Mouse (Mus musculus) bone marrow, adult 2 months (tissue): ENCODE results near the gene Aldh3a2. TPM values are rescaled to one million over a fixed set of nuclear protein-coding genes. Genes with fewer than 3 reads are reported as not detected.

Source experiments
- H3K27ac ChIP-seq: fragments of 200-500 bp; 2 replicates; pipeline ENCODE4 v1.5.1; 2012; ENCODE audit warnings: low read depth, mild to moderate bottlenecking, control low read depth, inconsistent platforms, low read length; ENCODE audit not compliant: control insufficient read depth, poor library complexity, insufficient read depth
- H3K4me1 ChIP-seq: fragments of 200-500 bp; 2 replicates; pipeline ENCODE4 v1.6.1; 2011; ENCODE audit warnings: low read length; ENCODE audit not compliant: control insufficient read depth, insufficient read depth
- H3K4me3 ChIP-seq: fragments of 200-500 bp; replicated peaks from 2 replicates; pipeline ENCODE3; 2011; ENCODE audit warnings: mild to moderate bottlenecking, low read depth, low read length, control low read depth; ENCODE audit not compliant: control insufficient read depth
- CTCF ChIP-seq: fragments of 200-500 bp; IDR thresholded peaks from 2 replicates; pipeline ENCODE4 v1.5.1; 2011; ENCODE audit warnings: low read length, control low read depth; ENCODE audit not compliant: control insufficient read depth, insufficient read depth
- POLR2A ChIP-seq: fragments of 200-500 bp; IDR thresholded peaks from 2 replicates; pipeline ENCODE4 v1.6.1; 2011; ENCODE audit warnings: low read depth, mild to moderate bottlenecking, control low read depth, low read length, borderline replicate concordance; ENCODE audit not compliant: control insufficient read depth
- WGBS: fragments of 180-500 bp; shearing (Covaris S2); methylation state at CpG from one replicate; pipeline ENCODE4 v1.1.7; 2018; 5-methylcytosine and 5-hydroxymethylcytosine counted together
- polyA plus RNA-seq: library from polyadenylated mRNA; stranded (reverse); fragments of >200 nt; gene quantifications from 2 replicates; pipeline ENCODE4 v1.2.4, GENCODE M21; 2011; ENCODE audit warnings: low replicate concordance; ENCODE audit not compliant: missing spikeins, insufficient read depth, insufficient read length

The Aldh3a2 gene
- polyA plus RNA-seq, 1 experiment: 18.9 TPM

- Histone ChIP-seq H3K4me3 (no peak overlapping the region), H3K27ac (no peak overlapping the region), H3K4me1 (no peaks in the 10 kb centered on the region)
- 59% methylated on average over 8 of the region's 8 CpGs for WGBS
- no peak for TF ChIP-seq POLR2A
Observed at GRCm38 (mm10) chr11:61278445-61279077, 11.3 kb upstream of the Aldh3a2 start.

- H3K4me3 ChIP-seq: no peak overlapping the region
- H3K27ac ChIP-seq: no peak overlapping the region
- WGBS: 70% methylated on average over 2 of the region's 2 CpGs
- no peak for TF ChIP-seq POLR2A
- TF ChIP-seq CTCF: no peak
- H3K4me1 ChIP-seq: no peaks in the 10 kb centered on the region
Observed at GRCm38 (mm10) chr11:61277937-61278336, 10.7 kb upstream of the Aldh3a2 start.

DNA sequence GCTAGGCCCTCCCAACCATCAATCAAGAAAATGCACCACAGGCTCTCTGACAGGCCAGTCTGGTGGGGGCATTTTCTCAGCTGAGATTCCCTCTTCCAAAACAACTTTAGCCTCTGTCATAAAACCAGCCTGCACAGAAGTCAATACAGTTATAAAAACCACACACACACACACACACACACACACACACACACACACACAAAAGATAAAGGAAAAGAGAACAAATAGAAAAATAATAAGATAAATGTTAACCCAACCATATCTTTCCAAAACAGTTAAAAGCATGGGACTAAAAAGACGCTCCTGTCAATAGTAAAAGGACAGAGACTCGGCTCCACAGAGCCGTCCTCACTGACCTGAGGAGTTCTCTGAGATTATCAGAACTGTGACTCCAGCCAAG is 9.2 kb upstream of the Aldh3a2 start:
- H3K4me3 ChIP-seq: no peak overlapping the region
- TF ChIP-seq POLR2A (no peak), CTCF (no peak)
- 62% methylated on average over 3 of the region's 3 CpGs for WGBS
- no peak overlapping the region for H3K27ac ChIP-seq
- H3K4me1 ChIP-seq: no peaks in the 10 kb centered on the region

DNA sequence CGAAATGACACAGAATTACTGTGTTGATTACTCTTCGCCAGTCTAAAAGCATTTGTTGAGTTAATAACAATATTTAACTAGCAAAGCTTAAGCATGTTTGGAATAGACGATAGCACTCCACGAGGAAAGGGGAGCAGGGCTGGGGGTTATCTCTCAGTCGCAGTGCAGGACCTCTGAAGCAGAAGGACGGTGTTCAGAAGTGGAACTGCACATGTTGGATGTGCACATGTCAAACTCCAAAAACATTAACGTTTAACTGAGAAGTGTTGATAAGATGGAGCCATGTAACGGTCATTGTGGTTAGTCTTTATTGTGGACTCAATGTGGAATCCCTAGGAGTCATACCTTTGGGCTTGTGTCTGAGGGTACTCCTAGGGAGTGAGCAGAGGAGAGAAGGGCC is 7.8 kb upstream of the Aldh3a2 start:
- 69% methylated on average over 8 of the region's 8 CpGs for WGBS
- no peak for TF ChIP-seq POLR2A
- no peak for TF ChIP-seq CTCF
- Histone ChIP-seq H3K4me1 (no peaks in the 10 kb centered on the region), H3K27ac (no peak overlapping the region), H3K4me3 (no peak overlapping the region)

GRCm38 (mm10) chr11:61274421-61274820 is 7.2 kb upstream of the Aldh3a2 start:
- H3K4me1 ChIP-seq: no peaks in the 10 kb centered on the region
- H3K27ac ChIP-seq: no peak overlapping the region
- WGBS: 71% methylated on average over 1 of the region's 1 CpGs
- no peak for TF ChIP-seq CTCF
- no peak for TF ChIP-seq POLR2A
- H3K4me3 ChIP-seq: no peak overlapping the region

GRCm38 (mm10) chr11:61273928-61274327 is 6.7 kb upstream of the Aldh3a2 start:
- Histone ChIP-seq H3K27ac (no peak overlapping the region), H3K4me1 (no peaks in the 10 kb centered on the region), H3K4me3 (no peak overlapping the region)
- no peak for TF ChIP-seq POLR2A
- TF ChIP-seq CTCF: no peak
- WGBS: 93% methylated on average over 2 of the region's 2 CpGs

DNA sequence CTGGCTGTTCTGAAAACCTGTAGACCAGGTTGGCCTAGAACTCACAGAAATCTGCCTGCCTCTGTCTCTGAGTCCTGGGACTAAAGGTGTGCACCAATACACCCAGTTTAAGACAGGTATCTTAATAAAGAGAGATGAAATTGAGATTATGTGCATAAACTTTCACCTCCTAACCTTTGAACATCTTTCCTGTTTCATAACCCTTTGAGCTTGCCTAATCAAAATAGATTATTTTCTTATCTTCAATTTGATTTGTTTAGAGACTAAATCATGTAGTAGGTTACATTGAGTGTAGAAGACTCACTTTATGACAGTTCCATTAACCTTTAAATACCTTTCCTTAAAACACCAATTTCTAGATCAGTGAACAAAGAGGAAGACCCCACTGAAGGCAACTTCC is 4.3 kb upstream of the Aldh3a2 start:
- no peaks in the 10 kb centered on the region for H3K4me1 ChIP-seq
- no peak for TF ChIP-seq CTCF
- no peak for TF ChIP-seq POLR2A
- no peak overlapping the region for H3K27ac ChIP-seq
- no peak overlapping the region for H3K4me3 ChIP-seq

- H3K4me1 ChIP-seq: no peaks in the 10 kb centered on the region
- WGBS: 89% methylated on average over 5 of the region's 5 CpGs
- TF ChIP-seq POLR2A (no peak), CTCF (no peak)
- H3K4me3 ChIP-seq: no peak overlapping the region
- no peak overlapping the region for H3K27ac ChIP-seq
Observed at GRCm38 (mm10) chr11:61270406-61270805, 3.1 kb upstream of the Aldh3a2 start.

GRCm38 (mm10) chr11:61268626-61269349 is 1.5 kb upstream of the Aldh3a2 start:
- H3K27ac ChIP-seq: 0 out of 2 replicates have a peak overlapping the region, but pooled peaks have one; percentile 29
- WGBS: 68% methylated on average over 6 of the region's 6 CpGs

More at GRCm38 (mm10) chr11:61268626-61269349, 1.5 kb upstream of the Aldh3a2 start:
- no peak for TF ChIP-seq CTCF
- TF ChIP-seq POLR2A: no peak
- no peaks in the 10 kb centered on the region for H3K4me1 ChIP-seq
- H3K4me3 ChIP-seq: no peak overlapping the region
